Mouse (Mus musculus) left cerebral cortex, adult 2 months (tissue): ENCODE results near the gene Tssk2. TPM values are rescaled to one million over a fixed set of nuclear protein-coding genes. Genes with fewer than 3 reads are reported as not detected.

Experiments used
- DNase-seq, 2 experiments: peaks; one replicate each; pipeline ENCODE4 v3.0.0; 2021 to 2022; ENCODE audit warnings: low spot score in 2 of 2, mixed read lengths in 1 of 2; ENCODE audit errors: extremely low spot score in 1 of 2
- H3K27ac ChIP-seq: fragments of 200-600 bp; 2 replicates; pipeline ENCODE4 v1.8.1; 2022
- H3K4me3 ChIP-seq: fragments of 200-600 bp; 2 replicates; pipeline ENCODE4 v1.8.1; 2022
- CTCF ChIP-seq: fragments of 200-600 bp; IDR thresholded peaks from 2 replicates; pipeline ENCODE4 v1.8.1; 2022; ENCODE audit warnings: antibody characterized with exemption, mild to moderate bottlenecking, moderate library complexity
- intact Hi-C: fragments of 180-260 bp; cut with DNase I; formaldehyde crosslinking; loops from one replicate; pipeline ENCODE4 v1.15.1; 2025
- total RNA-seq, 2 experiments: library from RNA; stranded (reverse); gene quantifications; 2 replicates each; pipeline ENCODE4 v1.2.3; 2021

The Tssk2 gene
- total RNA-seq, 2 experiments from 2014 or later = not detected

GRCm38 (mm10) chr16:17914307-17915249 is 16.1 kb downstream of the Tssk2 start, which contains the start of gene Gsc2:
Gene Gsc2 (minus strand): TSS chr16:17915059.
- no peak for DNase-seq
- intact Hi-C loops = no loop called here
- H3K4me3 ChIP-seq = peak within 1 kb of the TSS; percentile 25
- no peak within 1 kb of the TSS for H3K27ac ChIP-seq
- no peak for TF ChIP-seq CTCF

DNA sequence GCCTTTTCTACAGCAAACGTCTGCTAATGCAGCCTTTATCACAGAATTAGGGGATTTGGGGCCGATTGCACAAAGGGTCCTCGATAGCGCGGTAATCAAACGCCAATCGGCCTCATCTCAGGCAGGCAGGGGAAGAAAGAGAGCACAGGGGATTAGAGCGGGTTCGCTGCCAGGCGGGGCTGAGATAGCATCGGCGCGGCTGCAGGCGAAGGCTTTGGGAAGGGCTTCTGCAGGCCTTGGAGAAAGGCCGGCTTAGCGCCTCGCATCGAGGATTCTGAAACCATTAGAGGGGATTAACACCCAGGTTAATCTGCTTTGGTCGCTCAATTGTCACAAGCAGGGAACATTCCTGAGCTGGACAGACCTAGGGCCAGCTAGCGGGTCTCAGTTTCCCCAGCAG is 22.1 kb downstream of the Tssk2 start:
- TF ChIP-seq CTCF = no peak
- Histone ChIP-seq H3K27ac (no peak overlapping the region), H3K4me3 (no peak overlapping the region)
- no peak for DNase-seq
- intact Hi-C loops = loop anchor here (10.0 kb wide), 1 partner anchor 314 kb away; the partner anchor contains the start of gene Zdhhc8

DNA sequence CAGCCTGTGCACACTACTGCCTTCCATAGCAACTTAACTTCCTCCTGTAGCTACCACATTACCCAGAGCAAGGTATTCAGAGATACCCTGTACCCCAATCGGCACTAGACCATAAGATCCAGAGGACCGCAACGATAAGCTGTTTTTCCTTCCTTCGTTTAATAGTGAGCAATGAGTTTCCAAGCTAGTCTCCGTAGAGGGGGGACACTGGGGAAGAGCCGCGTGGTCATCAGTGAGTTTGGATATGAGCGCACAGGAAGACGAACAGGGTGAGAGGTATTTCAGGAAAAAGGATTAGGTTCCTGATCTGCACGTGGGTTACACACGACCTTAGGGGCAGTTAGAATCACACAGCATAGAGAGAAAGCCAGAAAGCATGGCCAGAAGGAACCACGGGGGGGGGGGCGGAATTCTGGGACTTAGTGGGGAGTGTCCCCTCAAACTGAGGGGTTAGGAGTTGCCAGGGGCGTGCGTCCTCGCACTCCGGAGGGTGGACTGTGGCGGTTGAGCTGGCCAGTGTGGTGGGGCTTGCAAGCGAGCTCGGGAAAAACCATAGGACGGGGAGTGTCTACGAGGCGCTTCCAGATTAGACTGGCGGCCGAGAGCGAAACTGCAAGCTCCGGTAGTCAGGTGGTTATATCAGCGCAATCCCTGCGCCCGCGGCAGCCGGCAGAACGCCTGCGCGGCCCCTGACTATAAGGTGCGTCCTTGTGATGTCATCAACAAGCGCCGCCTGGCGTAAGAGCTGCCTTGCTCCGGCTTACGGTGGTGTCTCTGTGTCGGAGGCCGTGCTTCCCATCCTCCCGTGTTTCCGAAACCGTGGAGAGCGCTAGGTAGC is 23.1 kb downstream of the Tssk2 start:
- peak; percentile 77 for TF ChIP-seq CTCF
- peak; percentile 96 for DNase-seq
- intact Hi-C loops = loop anchor here (10.0 kb wide), 1 partner anchor 313 kb away; the partner anchor contains the start of gene Zdhhc8
- H3K4me3 ChIP-seq = peak overlapping the region; percentile 78
- peak overlapping the region; percentile 90 for H3K27ac ChIP-seq

DNA sequence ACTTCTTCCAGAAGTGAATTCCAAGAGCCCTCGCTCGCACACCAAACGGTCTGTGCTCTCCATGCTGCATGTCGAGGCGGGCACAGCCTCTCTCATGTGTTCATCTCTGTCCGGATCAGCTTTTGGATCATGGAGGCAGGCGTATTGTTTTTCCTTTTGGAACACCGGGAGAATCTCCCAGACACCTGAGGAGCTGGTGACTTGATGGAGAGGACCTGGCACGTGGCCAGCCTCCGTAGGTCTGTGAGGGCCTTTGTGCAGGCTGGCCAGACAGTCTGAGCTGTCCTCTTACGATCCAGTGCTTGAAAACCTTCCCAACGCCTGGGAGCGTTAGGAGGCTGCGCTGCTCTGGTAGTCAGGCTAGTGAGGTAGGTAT is 23.7 kb downstream of the Tssk2 start:
- no peak for DNase-seq
- Histone ChIP-seq H3K27ac (peak overlapping the region; percentile 90), H3K4me3 (peak overlapping the region; percentile 78)
- no peak for TF ChIP-seq CTCF
- intact Hi-C loops = loop anchor here (10.0 kb wide), 1 partner anchor 313 kb away; the partner anchor contains the start of gene Zdhhc8

DNA sequence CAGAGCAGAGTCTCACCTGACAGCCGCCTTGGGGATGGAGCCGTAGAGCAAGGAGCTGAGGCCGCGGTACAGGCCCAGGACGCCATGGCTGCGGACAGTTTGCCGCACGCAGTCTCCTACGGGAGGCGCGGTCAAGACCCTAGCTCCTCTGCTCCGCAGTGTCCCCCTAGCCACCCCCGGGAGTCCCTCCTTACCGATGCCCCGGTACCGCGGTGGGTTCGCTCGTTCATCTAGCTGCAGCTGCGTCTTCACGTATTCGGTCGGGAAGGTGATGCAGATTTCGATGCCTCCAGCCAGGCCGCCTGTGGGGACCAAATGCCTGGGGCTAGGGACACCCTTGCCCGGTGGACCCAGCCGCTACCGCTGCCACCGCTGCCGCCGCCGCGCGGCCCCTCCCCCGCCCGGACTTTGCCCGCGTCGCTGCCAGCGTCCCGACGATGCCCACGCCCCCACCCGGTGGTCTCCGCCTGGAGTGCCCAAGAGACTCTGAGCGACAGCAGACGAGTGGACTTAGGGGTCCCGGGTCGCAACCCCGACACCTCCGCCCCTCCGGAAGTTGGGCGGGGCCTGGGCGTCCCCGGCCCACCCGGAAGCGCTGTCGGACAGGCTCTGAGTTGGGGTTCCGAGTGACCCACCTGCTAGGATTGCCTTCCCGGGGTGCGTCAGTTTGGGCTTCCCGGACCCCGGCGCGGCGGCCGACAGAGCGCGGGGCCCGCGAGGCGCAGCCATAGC is 29.1 kb downstream of the Tssk2 start:
- H3K4me3 ChIP-seq = peak overlapping the region; percentile 89

DNA sequence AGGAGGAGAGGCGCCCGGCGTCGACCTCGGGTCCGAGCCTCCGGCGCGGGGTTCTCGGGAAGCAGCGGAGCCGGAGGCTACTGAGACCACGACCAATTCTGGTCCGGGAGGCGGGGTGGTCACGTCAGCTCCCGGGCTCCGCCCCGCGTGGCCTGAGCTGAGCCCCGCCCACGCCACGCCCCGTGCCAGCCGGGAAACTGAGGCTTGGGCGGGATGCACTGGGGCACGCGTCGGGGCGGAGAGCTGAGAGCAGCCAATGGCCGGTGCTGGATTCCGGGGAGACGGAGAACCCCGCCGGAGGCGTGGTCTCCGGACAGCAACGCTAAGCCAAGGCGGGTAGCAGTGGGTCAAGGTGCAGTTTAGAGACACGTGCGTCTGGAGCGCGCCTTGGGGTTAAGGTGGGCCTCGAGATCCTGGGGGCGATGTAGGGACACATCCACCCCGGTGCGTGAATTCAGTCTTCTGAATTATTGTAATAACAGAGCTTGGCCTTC is 29.7 kb downstream of the Tssk2 start, which contains the start of gene Slc25a1:
TSS of gene Slc25a1 (minus strand) at position 133 of the 494 bp plus-strand sequence.
- TF ChIP-seq CTCF = no peak
- Histone ChIP-seq H3K4me3 (peak within 1 kb of the TSS; percentile 89), H3K27ac (peak within 1 kb of the TSS; percentile 89)
- peak; percentile 80 to 85 for DNase-seq
- intact Hi-C loops = loop anchor here (5.0 to 10.0 kb wide), 2 partner anchors 119 to 307 kb away; partner anchors contain the start of gene Zdhhc8

More for the DNA sequence above, 29.1 kb downstream of the Tssk2 start:
- DNase-seq = peak; percentile 33 to 39
- peak overlapping the region; percentile 89 for H3K27ac ChIP-seq
- TF ChIP-seq CTCF = no peak
- intact Hi-C loops = loop anchor here (5.0 to 10.0 kb wide), 2 partner anchors 120 to 307 kb away; partner anchors contain the start of gene Zdhhc8

GRCm38 (mm10) chr16:17928627-17929104 is 30.2 kb downstream of the Tssk2 start:
- H3K4me3 ChIP-seq = peak overlapping the region; percentile 89
- DNase-seq = peak; percentile 50 to 59
- H3K27ac ChIP-seq = peak overlapping the region; percentile 89
- intact Hi-C loops = loop anchor here (5.0 to 10.0 kb wide), 2 partner anchors 119 to 306 kb away; partner anchors contain the start of gene Zdhhc8
- peak; percentile 73 for TF ChIP-seq CTCF

DNA sequence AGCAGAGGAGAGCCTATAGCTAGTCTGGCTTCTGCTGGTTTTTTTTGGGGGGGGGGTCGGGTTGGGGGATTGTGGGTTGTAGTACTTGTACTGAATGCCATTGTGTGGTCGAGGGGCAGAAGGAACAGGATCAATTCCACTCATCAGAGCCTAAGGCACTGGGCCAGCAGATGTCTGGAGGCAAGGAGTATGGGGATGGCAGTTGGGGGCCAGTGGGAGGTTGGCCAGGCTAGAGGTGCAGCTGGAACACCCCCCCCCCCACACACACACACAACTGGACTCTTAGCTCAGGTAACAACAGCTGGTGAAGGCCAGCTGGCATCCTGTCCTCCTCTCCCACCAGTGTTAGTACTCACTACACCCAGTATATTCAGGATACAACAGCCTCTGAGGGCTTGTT is 30.8 kb downstream of the Tssk2 start:
- DNase-seq = no peak
- no peak for TF ChIP-seq CTCF
- Histone ChIP-seq H3K4me3 (no peak overlapping the region), H3K27ac (no peak overlapping the region; the same call in 1 of the 2 replicates)
- intact Hi-C loops = loop anchor here (5.0 to 10.0 kb wide), 2 partner anchors 118 to 306 kb away; partner anchors contain the start of gene Zdhhc8

- no peak for TF ChIP-seq CTCF
- Histone ChIP-seq H3K27ac (no peak overlapping the region), H3K4me3 (no peak overlapping the region)
- no peak for DNase-seq
- intact Hi-C loops = loop anchor here (5.0 to 10.0 kb wide), 2 partner anchors 118 to 305 kb away; partner anchors contain the start of gene Zdhhc8
Measured at GRCm38 (mm10) chr16:17929631-17930030, 31.2 kb downstream of the Tssk2 start.

GRCm38 (mm10) chr16:17931906-17932460 is 33.5 kb downstream of the Tssk2 start:
- intact Hi-C loops = no loop called here
- DNase-seq = no peak
- no peak overlapping the region for H3K4me3 ChIP-seq
- H3K27ac ChIP-seq = no peak overlapping the region
- no peak for TF ChIP-seq CTCF
